Mouse (Mus musculus) bone marrow, adult 2 months (tissue): Measurements from ENCODE around the gene Fzr1.

ENCODE experiments used
- CTCF ChIP-seq: fragments of 200-500 bp; IDR thresholded peaks from 2 replicates; pipeline ENCODE4 v1.5.1; 2011; ENCODE audit warnings: low read length, control low read depth; ENCODE audit not compliant: control insufficient read depth, insufficient read depth
- POLR2A ChIP-seq: fragments of 200-500 bp; IDR thresholded peaks from 2 replicates; pipeline ENCODE4 v1.6.1; 2011; ENCODE audit warnings: low read depth, mild to moderate bottlenecking, control low read depth, low read length, borderline replicate concordance; ENCODE audit not compliant: control insufficient read depth

GRCm38 (mm10) chr10:81401521-81402226 is 23.4 kb upstream of the Fzr1 start:
- no peak for TF ChIP-seq CTCF
- TF ChIP-seq POLR2A: no peak
